Mouse (Mus musculus) lung, adult 18-20 months (tissue): Measurements from ENCODE around the gene Limd1.

Experiments used
- DNase-seq, 2 experiments: peaks; one replicate each; pipeline ENCODE4 v3.0.0; 2022; ENCODE audit warnings: mixed read lengths in 2 of 2

The Limd1 gene

GRCm38 (mm10) chr9:123478586-123479195 lies at the start of gene Limd1:
TSS of gene Limd1 (plus strand) at chr9:123478706.
- DNase-seq = peak; percentile 73 to 77

DNA sequence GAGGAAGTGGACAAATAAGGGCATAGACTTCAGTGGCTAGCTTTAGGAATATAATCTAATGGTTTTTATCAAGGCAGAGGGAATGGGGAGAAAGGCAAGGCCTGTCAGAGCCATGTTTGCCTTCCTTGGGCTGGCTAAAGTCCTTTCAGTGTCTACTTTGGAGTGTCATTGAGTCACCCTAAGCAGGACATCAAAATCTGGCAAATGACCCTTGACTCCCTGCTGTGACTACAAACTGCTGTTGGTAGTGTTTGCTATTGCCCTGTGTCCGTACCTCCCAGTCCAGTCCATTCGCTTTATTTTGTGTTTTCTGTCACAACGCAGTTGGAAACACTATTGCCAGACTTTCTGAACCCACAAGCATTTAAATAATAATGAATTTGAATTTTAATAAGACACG lies 48.6 kb upstream of the Limd1 start:
- no peak for DNase-seq

- DNase-seq = peak in 1 of 2 experiments; percentile 41
Observed at GRCm38 (mm10) chr9:123430973-123431372, 47.5 kb upstream of the Limd1 start.

DNA sequence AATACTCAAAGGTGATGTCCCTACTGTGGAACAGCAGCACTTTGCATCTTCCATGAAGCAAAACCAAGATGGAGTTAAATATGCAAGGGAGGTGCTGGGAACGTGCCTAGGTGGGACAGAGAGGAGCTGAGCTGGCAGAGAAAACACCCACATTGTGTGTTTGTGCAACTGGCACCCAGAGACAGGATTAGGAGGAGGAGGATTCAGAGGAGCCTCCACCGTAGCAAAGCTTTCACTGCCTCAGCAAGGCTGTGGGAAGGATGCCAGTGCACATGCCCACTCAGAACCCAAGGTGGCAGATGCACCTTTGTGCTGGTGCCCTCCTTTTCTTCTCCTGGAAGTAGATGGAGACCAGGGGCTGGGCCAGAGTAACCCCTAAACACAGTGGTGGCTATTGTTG lies 40.3 kb upstream of the Limd1 start:
- no peak for DNase-seq

DNA sequence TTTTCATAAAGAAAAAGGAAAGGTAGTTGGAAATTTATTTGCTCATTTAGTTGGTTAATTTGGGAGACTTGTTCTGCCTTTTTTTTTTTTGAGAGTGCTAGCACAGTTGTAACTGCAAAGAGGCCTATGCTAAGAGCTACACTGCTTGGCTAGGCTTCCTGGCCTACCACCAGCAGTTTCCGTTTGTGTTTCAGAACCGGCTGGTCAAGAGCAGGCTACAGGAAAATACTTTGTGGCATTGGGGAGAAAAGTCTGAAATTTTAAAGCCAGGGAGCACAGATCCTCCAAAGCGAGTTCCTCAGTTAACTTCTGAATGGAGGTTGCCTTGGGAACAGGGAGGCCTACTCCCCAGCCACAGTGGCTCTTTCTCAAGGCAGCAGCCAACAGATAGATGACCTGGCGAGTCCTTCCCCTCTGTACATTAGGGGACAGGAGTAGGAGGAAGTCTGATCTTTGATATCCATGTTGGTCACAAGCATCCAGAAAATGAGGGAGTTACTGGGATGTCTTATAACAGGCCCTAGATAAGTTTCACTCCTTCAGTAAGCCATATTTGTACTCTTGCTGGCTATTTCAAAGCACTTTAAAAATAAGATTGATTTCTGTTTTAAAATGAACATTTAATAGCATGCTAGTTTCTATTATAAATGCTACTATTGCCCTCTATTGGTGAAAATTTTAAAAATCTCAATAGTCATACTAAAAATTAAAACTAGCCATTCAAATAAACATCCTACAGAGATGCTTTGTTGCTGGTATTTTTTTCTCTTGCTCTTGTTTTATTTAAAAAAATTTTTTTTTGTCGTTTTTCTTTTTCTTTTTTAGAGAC lies 38.1 kb upstream of the Limd1 start:
- DNase-seq = no peak

- DNase-seq = peak in 1 of 2 experiments; percentile 22
Observed at GRCm38 (mm10) chr9:123447101-123447500, 31.4 kb upstream of the Limd1 start.

DNA sequence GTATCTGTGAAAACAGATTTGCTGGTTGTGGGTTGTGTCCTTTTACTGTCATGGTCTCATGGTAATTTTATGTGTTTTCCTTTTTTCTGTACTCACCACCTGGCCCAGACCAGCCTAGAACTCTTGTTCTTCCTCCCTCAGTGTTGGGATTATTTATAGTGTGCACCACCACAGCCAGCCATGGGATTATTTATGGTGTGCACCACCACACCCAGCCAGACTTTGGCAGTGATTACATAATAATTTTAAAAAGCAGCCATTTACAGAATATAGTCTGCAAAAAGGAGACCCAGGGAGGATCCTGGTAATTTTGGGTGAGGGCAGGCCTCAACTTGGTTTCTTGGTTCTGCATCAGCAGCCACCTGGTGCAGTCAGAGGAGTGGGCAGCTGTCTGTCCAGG lies 29.9 kb upstream of the Limd1 start:
- no peak for DNase-seq

DNA sequence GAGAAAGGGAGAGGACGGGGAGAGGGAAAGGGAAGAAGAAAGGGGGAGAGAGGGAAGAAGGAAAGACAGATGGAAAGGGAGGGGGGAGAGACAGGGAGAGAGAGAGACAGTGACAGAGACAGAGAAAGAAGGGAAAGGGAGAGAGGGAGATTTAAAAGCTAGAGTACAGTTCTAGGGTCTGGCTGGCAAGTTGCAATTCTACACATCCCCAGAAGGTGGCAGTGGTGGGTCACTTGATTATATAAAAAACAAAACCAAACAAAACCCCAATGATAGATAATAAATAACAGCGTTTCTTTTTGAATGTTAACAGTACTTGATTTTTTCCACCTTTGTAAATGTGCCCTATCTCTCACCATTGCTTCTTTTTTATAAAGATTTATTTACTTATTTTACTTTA lies 28.3 kb upstream of the Limd1 start:
- DNase-seq = peak; percentile 43 to 55

DNA sequence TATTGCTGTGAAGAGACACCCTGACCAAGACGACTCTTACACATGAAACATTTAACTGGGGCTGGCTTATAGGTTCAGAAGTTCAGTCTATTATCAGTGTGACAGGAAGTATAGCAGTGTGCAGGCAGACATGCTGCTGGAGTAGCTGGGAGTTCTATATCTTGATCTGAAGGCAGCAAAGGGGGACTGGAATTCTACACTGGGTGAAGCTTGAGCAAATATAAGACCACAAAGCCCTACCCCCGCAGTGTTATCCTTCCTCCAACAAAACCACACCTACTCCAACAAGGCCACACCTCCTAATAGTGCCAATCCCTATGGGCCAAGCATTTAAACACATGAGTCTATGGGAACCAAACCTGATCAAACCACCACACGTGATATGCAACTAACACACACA lies 26.7 kb upstream of the Limd1 start:
- DNase-seq = no peak

DNA sequence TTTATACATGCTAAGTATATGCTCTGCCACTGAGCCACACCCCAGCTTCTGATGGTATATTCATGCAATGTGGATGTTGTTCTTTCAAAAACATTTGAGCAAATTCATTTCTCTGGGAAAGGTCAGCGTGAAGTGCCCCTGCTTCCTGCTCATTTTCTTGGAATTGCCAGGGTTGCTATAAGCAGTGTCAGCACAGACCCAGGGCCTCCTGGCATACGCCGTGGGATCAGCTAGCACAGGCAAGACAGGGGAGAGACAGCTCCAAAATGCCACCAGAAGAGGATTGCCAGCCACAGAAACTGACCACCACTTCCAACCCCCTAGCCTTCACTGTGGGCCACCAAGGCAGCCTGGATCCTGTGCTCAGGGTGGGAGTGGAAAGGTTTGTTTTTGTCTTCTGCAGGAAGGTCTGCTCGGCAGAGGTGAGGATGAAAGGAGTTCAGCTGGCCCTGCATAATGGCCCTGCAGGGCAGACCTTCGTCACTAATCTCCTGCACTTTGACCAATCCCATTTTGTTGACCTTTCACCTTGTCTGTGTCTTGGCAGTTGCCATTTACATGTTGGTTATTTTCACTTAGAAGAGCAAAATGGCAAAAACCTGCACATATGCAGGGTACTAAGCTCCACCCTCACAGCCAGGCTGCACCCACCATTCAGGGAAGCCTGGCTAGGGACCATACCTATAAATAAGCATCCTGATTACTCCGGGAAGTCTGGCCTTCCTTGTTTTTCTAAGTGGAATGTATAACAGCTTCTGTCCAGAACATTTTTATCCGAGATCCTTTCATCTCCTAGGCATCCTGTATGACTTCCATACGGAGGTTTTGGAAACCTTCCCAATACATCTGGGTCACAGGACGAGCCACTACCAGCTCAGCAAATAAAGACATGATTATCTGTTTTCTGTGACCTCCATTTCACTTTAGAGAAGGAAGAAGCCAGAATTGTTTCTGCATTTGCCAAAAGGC lies 21.6 kb upstream of the Limd1 start:
- DNase-seq = no peak

DNA sequence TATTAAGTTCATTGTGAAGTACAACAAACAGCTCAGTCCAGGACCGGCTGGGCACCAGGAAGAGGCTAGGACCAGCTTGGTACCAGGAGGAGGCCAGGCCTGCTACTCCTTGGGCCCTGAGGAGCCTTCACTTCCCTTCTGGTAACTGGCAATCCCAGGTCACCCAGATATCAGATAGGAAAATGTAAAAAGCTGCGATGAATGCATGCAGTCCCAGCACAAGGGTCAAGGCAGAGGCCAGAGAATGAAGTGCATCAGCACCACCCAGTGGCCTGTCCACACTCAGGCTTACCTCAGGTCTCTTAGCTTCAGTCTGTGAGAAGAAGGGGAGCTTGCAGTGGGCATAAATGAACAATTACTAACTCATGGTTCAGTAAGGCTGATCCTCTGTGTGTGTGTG lies 20.9 kb upstream of the Limd1 start:
- no peak for DNase-seq

DNA sequence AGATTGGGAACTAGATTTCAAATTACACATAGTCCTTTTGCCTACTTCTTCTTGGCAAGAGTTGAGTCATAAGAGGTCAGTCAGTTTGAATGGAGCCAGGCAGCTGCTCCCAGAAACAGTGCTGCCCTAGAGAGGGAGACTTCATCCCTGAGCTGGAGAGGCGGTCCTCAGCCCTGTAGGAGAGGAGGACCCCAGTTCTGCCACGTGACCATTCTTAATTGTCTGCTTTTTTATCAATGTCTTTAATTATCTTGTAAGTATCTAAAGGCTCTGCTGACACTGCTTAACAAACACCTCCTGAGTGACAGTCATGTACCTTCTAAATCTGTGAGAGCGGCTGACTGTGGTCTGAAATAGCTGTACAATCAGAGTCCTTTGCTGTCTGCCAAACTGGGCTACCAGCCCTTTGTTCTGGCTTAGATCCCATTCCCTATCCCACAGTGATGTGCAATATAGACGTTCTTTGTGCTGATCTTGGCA lies 11.3 kb upstream of the Limd1 start:
- peak in 1 of 2 experiments; percentile 26 for DNase-seq

DNA sequence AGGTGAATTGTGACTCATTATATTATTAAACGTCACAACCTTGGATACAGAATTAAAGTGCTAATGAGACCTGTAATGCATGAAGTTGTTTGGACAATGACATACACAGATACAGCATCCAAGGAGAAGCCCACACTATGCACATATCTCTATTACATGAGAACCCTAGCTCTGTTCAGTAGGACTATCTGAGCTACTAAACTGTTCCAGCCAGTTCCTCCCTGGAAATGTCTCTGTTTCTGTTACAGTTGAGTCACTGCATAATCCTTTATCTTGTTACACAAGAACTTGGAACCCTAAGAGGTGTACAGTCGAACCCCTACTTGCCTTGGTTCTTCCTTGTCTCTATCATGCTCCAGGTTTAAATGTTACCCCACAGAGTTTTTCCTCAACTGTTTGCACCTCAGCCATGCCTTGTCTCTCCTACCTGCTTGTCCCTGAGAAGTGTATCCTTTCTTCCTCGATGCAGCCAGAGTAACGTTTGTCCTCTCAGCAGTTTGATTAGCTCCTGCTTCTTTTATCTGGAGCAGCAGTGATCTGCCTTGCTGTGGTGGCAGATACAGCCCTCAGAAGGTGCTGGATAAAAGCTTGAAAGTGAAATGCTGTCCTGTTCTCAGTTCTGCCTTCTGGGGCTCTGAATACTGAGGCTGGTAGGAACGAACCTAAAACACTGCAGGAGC lies 10.0 kb upstream of the Limd1 start:
- DNase-seq = no peak

DNA sequence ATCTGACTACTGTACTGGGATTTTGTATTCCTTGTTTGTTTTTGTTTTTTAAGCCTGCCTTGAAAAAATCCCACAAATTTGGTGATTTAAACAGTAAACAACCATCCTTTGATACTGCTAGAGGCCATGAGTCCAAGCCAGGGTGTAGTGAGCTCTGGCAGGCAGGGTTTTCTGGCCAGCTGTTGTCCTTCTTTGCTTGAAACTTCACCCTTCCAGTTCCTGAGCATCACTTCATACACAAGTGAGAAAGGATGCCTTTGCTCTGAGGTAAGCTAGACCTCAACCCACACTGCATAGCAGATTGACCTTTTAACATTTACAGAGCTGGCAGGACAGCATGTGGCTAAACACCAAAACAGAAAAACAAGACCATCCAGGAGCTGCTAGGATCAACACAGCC lies 9.4 kb upstream of the Limd1 start:
- DNase-seq = peak in 1 of 2 experiments; percentile 16

DNA sequence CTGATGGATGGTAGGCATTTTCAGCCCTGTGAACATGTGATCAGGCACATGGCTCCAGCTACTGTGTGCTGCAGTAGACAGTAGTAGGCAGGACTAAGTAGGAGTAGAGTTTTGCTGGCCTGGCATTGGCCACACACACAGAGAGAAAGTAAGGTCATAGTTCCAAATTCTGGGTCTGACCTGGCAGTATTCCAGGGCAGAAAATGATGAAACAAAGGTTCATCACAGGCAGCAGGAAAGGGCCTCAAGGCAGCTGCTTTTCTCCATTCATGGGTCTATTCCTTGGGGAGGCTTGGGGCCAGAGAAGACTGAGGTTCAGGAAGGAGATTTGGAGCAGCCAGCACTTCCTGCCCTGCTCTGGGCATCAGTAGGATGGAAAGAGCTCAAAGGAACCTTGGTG lies 5.1 kb upstream of the Limd1 start:
- no peak for DNase-seq

GRCm38 (mm10) chr9:123475569-123475968 lies 2.9 kb upstream of the Limd1 start:
- peak; percentile 27 to 40 for DNase-seq

- DNase-seq = peak; percentile 65 to 67
Observed at GRCm38 (mm10) chr9:123478031-123478585, 398 bp upstream of the Limd1 start.

GRCm38 (mm10) chr9:123479196-123479669 lies 727 bp downstream of the Limd1 start:
- DNase-seq = peak; percentile 20 to 22

GRCm38 (mm10) chr9:123479876-123480252 lies 1.4 kb downstream of the Limd1 start:
- no peak for DNase-seq

GRCm38 (mm10) chr9:123480253-123480921 lies 1.9 kb downstream of the Limd1 start:
- DNase-seq = peak in 1 of 2 experiments; percentile 57

- no peak for DNase-seq
Observed at GRCm38 (mm10) chr9:123481136-123481535, 2.6 kb downstream of the Limd1 start.
